Mouse (Mus musculus) bone marrow macrophage, adult 2 months (primary cell): Measurements from ENCODE around the gene Fancc. TPM values are rescaled to one million over a fixed set of nuclear protein-coding genes. Genes with fewer than 3 reads are reported as not detected.

Source experiments
- H3K27ac ChIP-seq: 2 replicates; pipeline ENCODE4 v1.5.1; 2012; ENCODE audit warnings: low read depth, low read length; ENCODE audit not compliant: insufficient read depth
- H3K4me1 ChIP-seq: 2 replicates; pipeline ENCODE4 v1.6.1; 2012; ENCODE audit warnings: low read length; ENCODE audit not compliant: control insufficient read depth, insufficient read depth
- H3K4me3 ChIP-seq: 2 replicates; pipeline ENCODE4 v1.5.1; 2012; ENCODE audit warnings: mild to moderate bottlenecking, low read length, moderate library complexity; ENCODE audit not compliant: insufficient read depth
- CTCF ChIP-seq: IDR thresholded peaks from 2 replicates; pipeline ENCODE4 v1.5.1; 2012; ENCODE audit warnings: low read depth, mild to moderate bottlenecking, low read length, moderate library complexity
- POLR2A ChIP-seq: IDR thresholded peaks from 2 replicates; pipeline ENCODE4 v1.6.1; 2012; ENCODE audit warnings: mild to moderate bottlenecking, low read depth, low read length, borderline replicate concordance
- polyA plus RNA-seq: library from polyadenylated mRNA; stranded (reverse); fragments of >200 nt; gene quantifications from 2 replicates; pipeline ENCODE4 v1.2.4, GENCODE M21; 2012; ENCODE audit not compliant: missing spikeins, insufficient read depth, insufficient read length

Fancc gene
- polyA plus RNA-seq, 1 experiment: 7.6 TPM

DNA sequence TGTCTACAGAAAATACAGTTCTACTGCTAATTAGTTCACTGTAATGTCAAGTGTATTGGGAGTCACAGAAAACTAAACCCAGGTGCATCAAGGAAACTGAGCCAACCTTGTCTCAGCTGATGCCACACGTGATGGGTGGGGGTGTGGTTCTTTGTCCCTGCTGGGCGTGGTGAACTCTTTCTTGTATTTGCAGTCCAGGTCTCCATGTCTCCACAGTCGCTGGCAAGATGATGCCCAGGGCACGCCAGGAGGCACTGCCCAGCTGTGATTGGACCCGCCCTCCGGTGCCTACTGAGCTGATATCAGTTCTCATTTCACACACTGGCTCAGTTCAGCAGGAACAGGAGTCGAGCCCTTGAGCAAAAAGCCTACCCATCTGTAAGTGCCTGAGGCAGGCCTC, 196.1 kb downstream of the Fancc start:
- peaks cover 13% of the 10 kb centered on the region for H3K4me1 ChIP-seq
- no peak for TF ChIP-seq POLR2A
- no peak for TF ChIP-seq CTCF
- H3K27ac ChIP-seq: no peak overlapping the region
- no peak overlapping the region for H3K4me3 ChIP-seq

DNA sequence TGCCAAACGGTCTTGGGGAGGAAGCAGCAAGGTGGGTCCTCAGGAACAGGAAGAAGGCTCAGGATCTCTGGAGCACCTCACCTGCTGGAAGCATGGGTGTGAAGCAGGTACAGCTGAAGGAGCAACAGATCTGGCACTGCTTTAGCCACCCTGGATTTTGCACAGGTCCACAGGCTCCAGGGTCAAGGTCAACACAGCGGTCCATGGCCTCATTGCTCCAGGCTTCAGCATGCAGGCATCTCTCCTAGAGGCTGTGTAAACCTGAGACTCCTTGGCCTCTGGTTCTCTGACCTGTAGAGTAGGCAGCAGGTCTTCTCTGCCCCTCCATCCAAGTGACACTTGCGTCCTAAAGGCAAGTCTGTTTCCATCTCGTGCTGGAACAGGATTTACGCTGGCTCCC, 198.1 kb downstream of the Fancc start:
- TF ChIP-seq CTCF (no peak), POLR2A (no peak)
- H3K27ac ChIP-seq: no peak overlapping the region
- H3K4me1 ChIP-seq: peaks cover 13% of the 10 kb centered on the region
- H3K4me3 ChIP-seq: no peak overlapping the region

DNA sequence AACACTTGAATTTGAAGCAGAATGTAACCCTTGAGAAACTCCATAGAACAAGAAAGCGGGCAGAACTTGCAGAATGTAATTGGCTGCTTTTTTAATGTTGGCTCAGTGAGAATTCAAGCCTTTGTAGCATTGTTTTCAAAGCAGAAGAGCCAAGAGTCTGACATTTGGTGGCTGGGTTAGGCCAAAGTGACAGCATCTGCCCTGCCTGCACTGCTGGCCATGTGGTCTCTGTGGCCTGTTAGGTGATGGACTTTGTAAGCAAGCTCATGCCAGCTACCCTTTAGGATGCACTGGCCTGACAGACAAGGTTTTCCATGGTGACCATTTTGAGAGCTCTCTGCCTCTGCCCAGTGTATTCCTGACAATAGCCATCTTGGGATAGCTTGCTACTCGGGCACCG, 199.1 kb downstream of the Fancc start:
- H3K27ac ChIP-seq: no peak overlapping the region
- H3K4me3 ChIP-seq: no peak overlapping the region
- TF ChIP-seq CTCF (no peak), POLR2A (no peak)
- peaks cover 13% of the 10 kb centered on the region for H3K4me1 ChIP-seq

DNA sequence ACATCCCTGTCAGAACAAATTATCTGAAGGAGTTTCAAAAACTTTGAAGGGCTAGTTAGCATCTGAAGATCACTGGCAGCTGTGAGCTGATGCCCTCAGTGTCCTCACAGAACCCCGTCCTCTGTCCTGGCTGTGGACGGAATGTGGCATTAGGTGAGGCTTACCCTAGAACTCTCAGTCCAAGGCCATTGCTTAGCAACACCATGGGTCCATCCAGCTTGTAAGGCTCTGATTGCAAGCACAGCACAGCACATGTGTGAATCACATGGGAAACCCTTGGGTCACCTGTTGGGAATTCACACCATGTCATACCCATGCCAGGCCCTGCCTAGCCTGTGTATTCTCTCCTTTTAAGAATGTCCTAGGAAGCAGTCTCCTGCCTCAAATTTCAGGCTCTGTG, 200.1 kb downstream of the Fancc start:
- Histone ChIP-seq H3K4me3 (no peak overlapping the region), H3K4me1 (peaks cover 10% of the 10 kb centered on the region), H3K27ac (no peak overlapping the region)
- TF ChIP-seq POLR2A (no peak), CTCF (no peak)

DNA sequence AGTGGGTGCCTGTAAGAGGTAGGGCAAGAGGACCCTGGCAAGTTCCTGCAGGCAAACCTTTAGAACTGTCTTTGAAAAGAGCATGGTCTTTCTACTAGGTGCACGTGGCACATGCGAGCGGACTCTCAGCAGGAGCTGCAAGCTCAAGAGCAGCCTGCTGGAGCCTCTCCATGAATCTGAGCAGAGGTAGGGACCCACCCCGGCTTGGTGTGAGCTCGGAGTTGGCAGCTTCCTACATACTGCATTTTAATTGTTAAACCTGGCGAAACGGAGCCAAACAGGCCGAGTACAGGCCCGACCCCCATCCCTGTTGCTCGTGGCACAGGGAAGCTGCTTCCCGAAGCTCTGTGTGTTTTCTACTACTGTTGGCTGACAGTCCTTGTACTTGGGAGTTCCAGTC, 200.8 kb downstream of the Fancc start:
- H3K27ac ChIP-seq: no peak overlapping the region
- H3K4me1 ChIP-seq: peaks cover 5% of the 10 kb centered on the region
- H3K4me3 ChIP-seq: no peak overlapping the region
- no peak for TF ChIP-seq POLR2A
- no peak for TF ChIP-seq CTCF

DNA sequence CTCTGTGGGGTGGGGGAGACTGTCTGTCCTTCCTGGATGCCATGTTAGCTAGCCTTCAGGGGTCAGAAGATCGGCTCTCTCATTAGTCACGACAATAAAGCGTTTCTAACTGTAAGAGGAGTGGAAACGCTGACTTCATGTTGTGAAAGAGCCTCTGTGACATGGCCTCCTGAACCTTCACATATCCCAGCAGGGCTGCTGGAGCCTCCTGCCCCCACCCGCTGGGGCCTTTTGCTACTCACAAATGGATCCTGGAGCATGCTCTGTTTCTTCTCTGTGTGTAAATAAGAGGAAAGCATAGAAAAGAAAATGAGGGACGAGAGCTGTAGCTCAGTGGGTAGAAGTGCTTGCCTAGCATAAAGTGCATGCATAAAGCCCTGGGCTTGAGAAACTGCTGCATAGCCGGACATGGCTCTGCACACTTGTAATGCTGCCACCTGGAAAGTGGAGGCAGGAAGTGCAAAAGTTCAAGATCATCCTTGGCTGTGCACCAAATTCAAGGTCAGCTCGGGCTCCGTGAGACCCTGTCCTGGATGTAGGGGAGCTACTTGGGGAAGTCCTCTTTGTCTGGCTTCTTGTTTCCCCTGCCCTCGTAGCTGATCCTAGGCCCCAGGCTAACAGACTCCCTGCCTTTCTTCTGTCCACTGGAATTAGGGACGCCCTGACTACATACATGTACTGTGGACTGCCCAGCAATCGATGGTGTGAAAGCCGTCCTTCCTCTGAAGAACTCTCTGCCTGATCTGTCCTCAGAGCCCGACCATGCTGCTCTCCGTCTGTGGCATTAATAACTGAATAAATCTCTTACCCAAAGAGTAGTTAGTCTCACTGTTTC, 202.5 kb downstream of the Fancc start:
- no peak for TF ChIP-seq CTCF
- no peak for TF ChIP-seq POLR2A
- H3K27ac ChIP-seq: no peak overlapping the region
- H3K4me1 ChIP-seq: no peaks in the 10 kb centered on the region
- no peak overlapping the region for H3K4me3 ChIP-seq

DNA sequence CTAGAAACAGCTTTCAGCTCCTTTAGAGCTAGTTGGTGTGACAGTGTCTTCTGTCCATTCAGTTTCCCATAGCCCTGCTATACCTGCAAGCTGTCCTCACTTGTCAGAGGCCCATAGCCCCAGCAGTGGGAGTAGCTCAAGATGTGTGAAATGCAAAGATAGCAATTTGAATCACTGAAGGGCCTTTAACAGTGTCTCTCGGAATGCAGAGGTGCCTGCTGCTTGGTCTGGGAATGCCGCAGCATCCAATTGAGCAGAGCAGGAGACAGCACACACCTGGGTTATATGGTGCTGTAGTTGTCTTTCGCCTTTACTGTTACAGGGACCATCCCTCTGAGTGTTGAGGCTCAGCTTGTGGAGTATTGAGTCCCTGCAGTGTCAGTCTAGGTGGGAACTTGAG, 203.4 kb downstream of the Fancc start:
- no peaks in the 10 kb centered on the region for H3K4me1 ChIP-seq
- no peak overlapping the region for H3K27ac ChIP-seq
- TF ChIP-seq CTCF (no peak), POLR2A (no peak)
- no peak overlapping the region for H3K4me3 ChIP-seq

DNA sequence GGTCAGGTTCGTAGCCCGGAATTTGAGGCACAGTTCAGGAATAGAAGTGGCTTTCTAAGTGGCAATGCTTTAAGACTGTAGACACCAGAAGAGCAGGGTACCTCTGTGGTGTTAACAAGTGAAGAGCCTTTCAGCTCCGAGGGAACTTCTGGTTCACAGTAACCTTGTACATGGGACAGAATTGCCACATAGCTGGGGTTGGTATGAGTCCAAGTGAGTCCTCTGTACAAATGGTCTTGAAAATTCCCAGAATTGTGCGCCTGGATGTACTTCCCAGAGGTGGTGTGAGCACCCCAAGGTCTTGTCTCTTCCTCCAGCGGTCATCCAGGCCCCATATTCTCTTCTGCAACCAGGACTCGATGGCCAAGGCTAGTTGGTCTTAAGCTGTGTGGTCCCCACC, 206.1 kb downstream of the Fancc start:
- TF ChIP-seq POLR2A: no peak
- TF ChIP-seq CTCF: no peak
- Histone ChIP-seq H3K27ac (no peak overlapping the region), H3K4me3 (no peak overlapping the region), H3K4me1 (no peaks in the 10 kb centered on the region)

DNA sequence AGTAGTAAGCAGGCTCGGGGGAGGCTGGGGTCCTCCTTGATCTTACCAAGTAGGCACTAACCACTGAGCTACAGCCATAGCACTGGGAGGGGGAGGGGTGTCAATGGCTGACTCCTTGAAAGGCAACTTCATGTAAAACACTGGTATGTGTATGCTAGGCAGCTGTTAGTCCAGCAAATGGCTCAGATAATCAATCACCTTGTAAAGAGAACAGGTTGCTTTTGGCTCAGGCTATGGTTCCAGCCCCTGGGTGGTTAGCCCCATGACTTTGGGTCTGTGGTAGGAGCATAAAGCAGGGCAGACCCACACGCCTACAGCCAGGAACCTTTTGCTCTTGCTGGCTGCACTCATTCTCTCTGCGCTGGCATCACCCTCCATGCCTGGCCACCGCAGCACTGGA, 207.0 kb downstream of the Fancc start:
- no peak overlapping the region for H3K27ac ChIP-seq
- no peak overlapping the region for H3K4me3 ChIP-seq

DNA sequence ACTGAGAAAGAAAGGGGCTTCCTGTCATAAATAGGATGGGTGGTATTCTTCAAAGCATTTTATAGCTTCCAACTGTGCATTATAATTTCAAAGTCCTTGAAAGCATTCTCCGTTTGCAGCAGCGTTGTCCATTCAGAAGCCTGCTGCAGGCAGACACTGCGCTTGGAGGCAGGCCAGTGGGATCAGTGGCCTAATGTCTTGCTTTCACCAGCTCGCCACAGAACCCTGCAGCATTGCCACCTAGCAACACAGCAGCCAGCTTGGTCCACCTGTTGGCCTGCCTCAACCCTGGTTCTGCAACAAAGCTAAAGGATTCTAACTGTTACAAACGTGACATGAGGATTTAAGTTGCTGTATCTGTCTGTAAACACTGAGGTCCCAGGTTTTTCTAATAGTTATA, 207.4 kb downstream of the Fancc start:
- Histone ChIP-seq H3K4me1 (no peaks in the 10 kb centered on the region), H3K4me3 (no peak overlapping the region), H3K27ac (no peak overlapping the region)
- no peak for TF ChIP-seq CTCF
- no peak for TF ChIP-seq POLR2A

More for the DNA sequence above, 207.0 kb downstream of the Fancc start:
- no peaks in the 10 kb centered on the region for H3K4me1 ChIP-seq
- TF ChIP-seq POLR2A: no peak
- no peak for TF ChIP-seq CTCF
